Mouse (Mus musculus) midbrain, embryonic 15.5 days (tissue): ENCODE measurements at regions not wholly inside any gene's neighbourhood (a gene's known extent, or its start where the extent isn't known, plus 50 kb on each side); places are given as distances from the start of the nearest gene placed in this dataset.

Experiments
- ATAC-seq: fragments of 200-750 bp; cut with Nextera tagmentation; replicated peaks from 2 replicates; pipeline ENCODE4 v1.8.0; 2017; ENCODE audit warnings: moderate TSS enrichment
- H3K27ac ChIP-seq: fragments of 300-500 bp; sonication (generic); 2 replicates; pipeline ENCODE4 v1.5.1; 2015; ENCODE audit warnings: mild to moderate bottlenecking, inconsistent platforms
- H3K27me3 ChIP-seq: fragments of 300-500 bp; sonication (generic); replicated peaks from 2 replicates; pipeline ENCODE4 v1.6.1; 2015; ENCODE audit warnings: inconsistent platforms
- H3K36me3 ChIP-seq: fragments of 300-500 bp; sonication (generic); replicated peaks from 2 replicates; pipeline ENCODE4 v1.6.1; 2015; ENCODE audit warnings: inconsistent platforms
- H3K4me1 ChIP-seq: fragments of 300-500 bp; sonication (generic); 2 replicates; pipeline ENCODE4 v1.6.1; 2015; ENCODE audit warnings: inconsistent platforms
- H3K4me2 ChIP-seq: fragments of 300-500 bp; sonication (generic); 2 replicates; pipeline ENCODE4 v1.6.1; 2015; ENCODE audit warnings: inconsistent platforms, mild to moderate bottlenecking, moderate library complexity
- H3K4me3 ChIP-seq: fragments of 300-500 bp; sonication (generic); 2 replicates; pipeline ENCODE4 v1.5.1; 2015; ENCODE audit warnings: mild to moderate bottlenecking, inconsistent platforms
- H3K9ac ChIP-seq: fragments of 300-500 bp; sonication (generic); 2 replicates; pipeline ENCODE4 v1.6.1; 2015; ENCODE audit warnings: mild to moderate bottlenecking, inconsistent platforms
- H3K9me3 ChIP-seq: fragments of 300-500 bp; sonication (generic); 2 replicates; pipeline ENCODE4 v1.6.1; 2016; ENCODE audit warnings: inconsistent platforms
- WGBS: fragments of 180-500 bp; shearing (Covaris S2); methylation state at CpG from one replicate; pipeline ENCODE4 v1.1.7; 2015; ENCODE audit warnings: mixed read lengths; 5-methylcytosine and 5-hydroxymethylcytosine counted together

- ATAC-seq, result no peak
- no peak overlapping the region for H3K4me2 ChIP-seq
- no peak overlapping the region for H3K27ac ChIP-seq
- H3K27me3 ChIP-seq, result no peaks in the 10 kb centered on the region
- H3K4me1 ChIP-seq, result no peaks in the 10 kb centered on the region
- H3K9me3 ChIP-seq, result no peaks in the 10 kb centered on the region
- no peak overlapping the region for H3K4me3 ChIP-seq
- H3K36me3 ChIP-seq, result no peaks in the 10 kb centered on the region
- WGBS, result 91% methylated on average over 1 of the region's 1 CpGs
- H3K9ac ChIP-seq, result no peak overlapping the region
These were observed 224.0 kb upstream of the Btg1 start for GRCm38 (mm10) chr10:96392836-96393235.

GRCm38 (mm10) chr10:96394210-96394609, 222.6 kb upstream of the Btg1 start:
- no peaks in the 10 kb centered on the region for H3K9me3 ChIP-seq
- no peak overlapping the region for H3K9ac ChIP-seq
- H3K27ac ChIP-seq, result no peak overlapping the region
- 0 out of 2 replicates have a peak, but pooled peaks cover 3% of the 10 kb centered on the region for H3K4me1 ChIP-seq
- no peak overlapping the region for H3K4me3 ChIP-seq
- ATAC-seq, result no peak
- H3K27me3 ChIP-seq, result no peaks in the 10 kb centered on the region
- 93% methylated on average over 3 of the region's 3 CpGs for WGBS
- no peaks in the 10 kb centered on the region for H3K36me3 ChIP-seq
- H3K4me2 ChIP-seq, result no peak overlapping the region

- Histone ChIP-seq H3K4me2 (no peak overlapping the region), H3K27ac (no peak overlapping the region), H3K27me3 (no peaks in the 10 kb centered on the region), H3K9me3 (no peaks in the 10 kb centered on the region), H3K36me3 (no peaks in the 10 kb centered on the region), H3K9ac (no peak overlapping the region), H3K4me3 (no peak overlapping the region), H3K4me1 (0 out of 2 replicates have a peak, but pooled peaks cover 3% of the 10 kb centered on the region)
- ATAC-seq, result no peak
- WGBS, result 82% methylated on average over 3 of the region's 3 CpGs
These were observed 221.8 kb upstream of the Btg1 start for GRCm38 (mm10) chr10:96395017-96395416.

GRCm38 (mm10) chr10:96397931-96398561, 218.8 kb upstream of the Btg1 start:
- Histone ChIP-seq H3K27ac (no peak overlapping the region), H3K36me3 (no peaks in the 10 kb centered on the region), H3K27me3 (no peaks in the 10 kb centered on the region), H3K4me3 (no peak overlapping the region), H3K4me1 (0 out of 2 replicates have a peak, but pooled peaks cover 3% of the 10 kb centered on the region), H3K9ac (no peak overlapping the region), H3K9me3 (no peaks in the 10 kb centered on the region), H3K4me2 (no peak overlapping the region)
- WGBS, result 51% methylated on average over 13 of the region's 13 CpGs
- ATAC-seq, result peak; percentile 54; the same call in 1 of the 2 replicates

GRCm38 (mm10) chr10:96398562-96399288, 218.1 kb upstream of the Btg1 start:
- Histone ChIP-seq H3K4me3 (no peak overlapping the region), H3K4me2 (no peak overlapping the region), H3K4me1 (0 out of 2 replicates have a peak, but pooled peaks cover 3% of the 10 kb centered on the region), H3K9ac (no peak overlapping the region), H3K36me3 (no peaks in the 10 kb centered on the region), H3K27me3 (no peaks in the 10 kb centered on the region), H3K9me3 (no peaks in the 10 kb centered on the region), H3K27ac (no peak overlapping the region)
- no peak for ATAC-seq
- 82% methylated on average over 9 of the region's 9 CpGs for WGBS

- H3K4me3 ChIP-seq, result no peak overlapping the region
- 0 out of 2 replicates have a peak, but pooled peaks have one; percentile 54 for ATAC-seq
These were observed 217.0 kb upstream of the Btg1 start for GRCm38 (mm10) chr10:96399636-96400400.

GRCm38 (mm10) chr10:96400793-96401192, 216.0 kb upstream of the Btg1 start:
- no peak overlapping the region for H3K4me3 ChIP-seq
- H3K9ac ChIP-seq, result no peak overlapping the region
- H3K4me1 ChIP-seq, result 0 out of 2 replicates have a peak, but pooled peaks cover 3% of the 10 kb centered on the region
- H3K27ac ChIP-seq, result no peak overlapping the region
- no peak for ATAC-seq
- no peaks in the 10 kb centered on the region for H3K9me3 ChIP-seq
- no peaks in the 10 kb centered on the region for H3K27me3 ChIP-seq
- 92% methylated on average over 6 of the region's 6 CpGs for WGBS
- H3K36me3 ChIP-seq, result no peaks in the 10 kb centered on the region
- H3K4me2 ChIP-seq, result no peak overlapping the region

More at GRCm38 (mm10) chr10:96399636-96400400, 217.0 kb upstream of the Btg1 start:
- Histone ChIP-seq H3K4me1 (0 out of 2 replicates have a peak, but pooled peaks cover 3% of the 10 kb centered on the region), H3K9ac (no peak overlapping the region), H3K4me2 (no peak overlapping the region), H3K36me3 (no peaks in the 10 kb centered on the region), H3K9me3 (no peaks in the 10 kb centered on the region), H3K27ac (no peak overlapping the region), H3K27me3 (no peaks in the 10 kb centered on the region)
- 57% methylated on average over 8 of the region's 8 CpGs for whole genome bisulfite sequencing

- Histone ChIP-seq H3K9me3 (no peaks in the 10 kb centered on the region), H3K9ac (no peak overlapping the region), H3K4me3 (no peak overlapping the region), H3K36me3 (no peaks in the 10 kb centered on the region), H3K27me3 (no peaks in the 10 kb centered on the region), H3K27ac (no peak overlapping the region), H3K4me1 (no peaks in the 10 kb centered on the region), H3K4me2 (no peak overlapping the region)
- no peak for ATAC-seq
- WGBS, result 54% methylated on average over 5 of the region's 5 CpGs
These were observed 210.5 kb upstream of the Btg1 start for GRCm38 (mm10) chr10:96406306-96406705.

- Histone ChIP-seq H3K4me1 (no peaks in the 10 kb centered on the region), H3K9me3 (no peaks in the 10 kb centered on the region), H3K36me3 (no peaks in the 10 kb centered on the region), H3K9ac (no peak overlapping the region), H3K4me3 (no peak overlapping the region), H3K27ac (no peak overlapping the region), H3K27me3 (no peaks in the 10 kb centered on the region), H3K4me2 (no peak overlapping the region)
- no peak for ATAC-seq
- WGBS, result 80% methylated on average over 3 of the region's 3 CpGs
These were observed 209.0 kb upstream of the Btg1 start for GRCm38 (mm10) chr10:96407846-96408245.

- H3K9ac ChIP-seq, result no peak overlapping the region
- no peak for ATAC-seq
- no peaks in the 10 kb centered on the region for H3K4me1 ChIP-seq
- H3K9me3 ChIP-seq, result no peaks in the 10 kb centered on the region
- H3K27me3 ChIP-seq, result no peaks in the 10 kb centered on the region
- H3K4me3 ChIP-seq, result no peak overlapping the region
- no peak overlapping the region for H3K27ac ChIP-seq
- H3K36me3 ChIP-seq, result no peaks in the 10 kb centered on the region
- no peak overlapping the region for H3K4me2 ChIP-seq
- 81% methylated on average over 2 of the region's 2 CpGs for WGBS
These were observed 208.6 kb upstream of the Btg1 start for GRCm38 (mm10) chr10:96408250-96408649.

GRCm38 (mm10) chr10:96410028-96410427, 206.8 kb upstream of the Btg1 start:
- H3K9ac ChIP-seq, result no peak overlapping the region
- no peak for ATAC-seq
- H3K36me3 ChIP-seq, result no peaks in the 10 kb centered on the region
- no peak overlapping the region for H3K4me2 ChIP-seq
- no peak overlapping the region for H3K4me3 ChIP-seq
- H3K27me3 ChIP-seq, result no peaks in the 10 kb centered on the region
- H3K4me1 ChIP-seq, result no peaks in the 10 kb centered on the region
- no peaks in the 10 kb centered on the region for H3K9me3 ChIP-seq
- no peak overlapping the region for H3K27ac ChIP-seq
- WGBS, result 81% methylated on average over 6 of the region's 6 CpGs

- no peak for ATAC-seq
- H3K9ac ChIP-seq, result no peak overlapping the region
- H3K4me3 ChIP-seq, result no peak overlapping the region
- H3K9me3 ChIP-seq, result no peaks in the 10 kb centered on the region
- H3K4me1 ChIP-seq, result no peaks in the 10 kb centered on the region
- no peak overlapping the region for H3K4me2 ChIP-seq
- H3K27ac ChIP-seq, result no peak overlapping the region
- WGBS, result 90% methylated on average over 11 of the region's 11 CpGs
- no peaks in the 10 kb centered on the region for H3K36me3 ChIP-seq
- no peaks in the 10 kb centered on the region for H3K27me3 ChIP-seq
These were observed 202.0 kb upstream of the Btg1 start for GRCm38 (mm10) chr10:96414807-96415206.
